Mouse (Mus musculus) ES-Bruce4 (cell line): ENCODE measurements around the gene Srpk1.

Experiments used
- CTCF ChIP-seq: IDR thresholded peaks from one replicate; pipeline ENCODE4 v1.8.1; 2011; ENCODE audit warnings: low read depth, low read length
- EP300 ChIP-seq: IDR thresholded peaks from 2 replicates; pipeline ENCODE4 v1.6.1; 2011; ENCODE audit warnings: low read depth, low read length; ENCODE audit not compliant: insufficient read depth
- POLR2A ChIP-seq: IDR thresholded peaks from one replicate; pipeline ENCODE4 v1.8.1; 2011; ENCODE audit warnings: low read length; ENCODE audit not compliant: insufficient read depth

- TF ChIP-seq CTCF, result peak; percentile 87
- no peak for TF ChIP-seq EP300
- no peak for TF ChIP-seq POLR2A
Measured at GRCm38 (mm10) chr17:28537881-28538280, 84.6 kb downstream of the Srpk1 start.
